In the genomic region with DNA sequence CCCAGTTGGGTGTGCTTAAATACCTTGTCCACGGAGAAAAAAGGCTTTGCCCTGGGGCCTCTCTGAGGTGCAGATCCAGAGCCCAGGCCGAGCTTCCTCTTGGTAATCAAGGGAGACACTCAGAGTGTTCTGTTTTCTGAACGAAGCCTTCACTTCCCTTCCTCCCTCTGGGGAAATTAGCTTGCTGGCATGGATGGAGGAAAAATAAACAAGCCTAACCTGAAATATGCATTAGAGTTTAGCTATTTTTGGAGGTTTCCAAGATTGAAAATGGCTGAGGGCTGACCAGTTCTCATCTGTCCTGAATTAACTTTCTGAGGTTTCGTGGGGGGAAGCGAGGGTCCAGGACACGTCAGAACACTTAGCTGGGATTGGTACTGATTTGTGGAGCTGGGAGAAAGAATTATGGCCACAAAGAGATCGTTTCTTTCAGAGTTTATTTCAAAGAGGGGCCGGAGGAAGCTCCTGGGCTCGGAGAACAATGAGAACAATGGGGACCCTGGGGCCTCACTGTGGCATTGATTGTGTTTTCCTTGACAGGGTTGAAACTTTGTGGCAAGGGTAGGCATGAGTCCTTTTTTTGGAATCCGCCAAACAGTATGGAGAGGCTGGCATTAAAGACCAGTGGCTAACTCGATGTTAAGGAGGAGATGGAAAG, we compare ENCODE assay signal across 14 mouse cellular contexts.
DNase-seq lines count a peak whose midpoint lies in the region; ATAC-seq and TF ChIP-seq lines count a peak whose summit lies in the region.
"Had no signal": no experiment of that assay in that cellular context is flagged by ENCODE, and none has a peak within 500 bp of the region (broad histone marks: within the 10 kb centered on the region; RNA-seq: fewer than 3 reads in every experiment).

No protein-coding gene starts in this region.

- DNase-seq in kidney, postnatal 0 days (ENCODE audit: low spot score) = peak; percentile 7
- DNase-seq in kidney, adult 9 months = no peak
- DNase-seq in embryo, embryonic 11 days = peak; percentile 50
- no peak for DNase-seq in thymus, adult 18-20 months
- DNase-seq in lung, adult 18-20 months = no peak
- DNase-seq in urinary bladder, adult 2 months (ENCODE audit: low spot score) = no peak
- DNase-seq: adrenal gland, postnatal 25 days; cerebellum, postnatal 14 days; gastrocnemius, postnatal 25 days; kidney, postnatal 36 days; left cerebral cortex, postnatal 4 days had no signal

- H3K4me2 ChIP-seq in kidney, postnatal 0 days (ENCODE audit: low read length) = no peak overlapping the region
- no peak overlapping the region for H3K4me2 ChIP-seq in heart, embryonic 12.5 days
- H3K4me2 ChIP-seq in limb, embryonic 15.5 days = no peak overlapping the region

- no peak overlapping the region for H3K4me3 ChIP-seq in kidney, postnatal 0 days (replicated peaks; ENCODE audit: low read depth, low read length)
- H3K4me3 ChIP-seq in heart, embryonic 12.5 days = no peak overlapping the region
- H3K4me3 ChIP-seq in limb, embryonic 15.5 days = no peak overlapping the region

- H3K27ac ChIP-seq in kidney, postnatal 0 days = no peak overlapping the region
- H3K27ac ChIP-seq in heart, embryonic 12.5 days (ENCODE audit: poor library complexity, severe bottlenecking) = peak overlapping the region; percentile 34; the same call in 1 of the 2 replicates
- peak overlapping the region; percentile 77 for H3K27ac ChIP-seq in limb, embryonic 15.5 days

- no peaks in the 10 kb centered on the region for H3K9me3 ChIP-seq in kidney, postnatal 0 days (replicated peaks; ENCODE audit: low read length)
- H3K9me3 ChIP-seq in heart, embryonic 12.5 days (replicated peaks) = 0 out of 2 replicates have a peak, but pooled peaks cover 4% of the 10 kb centered on the region
- H3K9me3 ChIP-seq in limb, embryonic 15.5 days = no peaks in the 10 kb centered on the region

- H3K27me3 ChIP-seq in kidney, postnatal 0 days (ENCODE audit: insufficient read depth, low read length) = no peaks in the 10 kb centered on the region
- H3K27me3 ChIP-seq in heart, embryonic 12.5 days (replicated peaks) = no peaks in the 10 kb centered on the region
- no peaks in the 10 kb centered on the region for H3K27me3 ChIP-seq in limb, embryonic 15.5 days
- H3K27me3 ChIP-seq: CH12.LX had no signal

- no peaks in the 10 kb centered on the region for H3K4me1 ChIP-seq in kidney, postnatal 0 days (replicated peaks; ENCODE audit: insufficient read depth, low read length)
- H3K4me1 ChIP-seq in heart, embryonic 12.5 days (replicated peaks) = no peaks in the 10 kb centered on the region
- H3K4me1 ChIP-seq in limb, embryonic 15.5 days = peaks cover 24% of the 10 kb centered on the region

- no peak for ATAC-seq in kidney, postnatal 0 days (replicated peaks; ENCODE audit: low FRiP score, low read depth)
- peak; percentile 42; the same call in 1 of the 2 replicates for ATAC-seq in heart, embryonic 12.5 days (ENCODE audit: insufficient number of reproducible peaks, low FRiP score)
- peak; percentile 69 for ATAC-seq in limb, embryonic 15.5 days (ENCODE audit: insufficient number of reproducible peaks, low FRiP score, low TSS enrichment, low read depth)

- no peak for TF ChIP-seq CTCF in kidney, postnatal 0 days (IDR thresholded peaks at IDR 0.05; ENCODE audit: low read depth)

- 31% methylated on average over 11 of the region's 11 CpGs for WGBS in kidney, postnatal 0 days
- WGBS in heart, embryonic 12.5 days = 48% methylated on average over 11 of the region's 11 CpGs
- WGBS in limb, embryonic 15.5 days = 24% methylated on average over 11 of the region's 11 CpGs

- no peak overlapping the region for H3K9ac ChIP-seq in kidney, postnatal 0 days (ENCODE audit: low read depth, low read length)
- H3K9ac ChIP-seq in heart, embryonic 12.5 days = no peak overlapping the region
- H3K9ac ChIP-seq in limb, embryonic 15.5 days = no peak overlapping the region

- no peaks in the 10 kb centered on the region for H3K36me3 ChIP-seq in kidney, postnatal 0 days (ENCODE audit: insufficient read depth, low read length)
- H3K36me3 ChIP-seq in heart, embryonic 12.5 days = no peaks in the 10 kb centered on the region
- H3K36me3 ChIP-seq in limb, embryonic 15.5 days = no peaks in the 10 kb centered on the region

Comparison
In these comparisons a context has a peak if more than half of its experiments do, and no peak if none do; other contexts are left out.
1. DNase-seq: peak in kidney, postnatal 0 days (single experiment) and embryo, embryonic 11 days (single experiment); none in kidney, adult 9 months (single experiment), thymus, adult 18-20 months (0 of 2), lung, adult 18-20 months (0 of 2) and urinary bladder, adult 2 months (single experiment).